Mouse (Mus musculus) forebrain, embryonic 11.5 days (tissue): ENCODE measurements around the gene Lage3. TPM values are rescaled to one million over a fixed set of nuclear protein-coding genes. Genes with fewer than 3 reads are reported as not detected.
"Not testable (repeated sequence)": the region's sequence is repeated elsewhere in the genome, so short reads cannot be mapped to it uniquely, and the experiment has no call there.

Experiments
- ATAC-seq: fragments of 200-750 bp; cut with Nextera tagmentation; replicated peaks from 2 replicates; pipeline ENCODE4 v1.8.0; 2017; ENCODE audit warnings: moderate TSS enrichment; ENCODE audit not compliant: low FRiP score
- DNase-seq: peaks from one replicate; pipeline ENCODE4 v3.0.0-alpha.2; 2017; ENCODE audit warnings: low spot score
- H3K27ac ChIP-seq: fragments of 300-500 bp; sonication (generic); 2 replicates; pipeline ENCODE4 v1.5.1; 2014; ENCODE audit warnings: low read depth, low read length
- H3K27me3 ChIP-seq: fragments of 300-500 bp; sonication (generic); 2 replicates; pipeline ENCODE4 v1.6.1; 2014; ENCODE audit warnings: mild to moderate bottlenecking, low read length, mixed read lengths; ENCODE audit not compliant: control insufficient read depth, insufficient read depth
- H3K36me3 ChIP-seq: fragments of 300-500 bp; sonication (generic); 2 replicates; pipeline ENCODE4 v1.6.1; 2014; ENCODE audit warnings: mild to moderate bottlenecking, low read length, moderate library complexity, mixed read lengths; ENCODE audit not compliant: control insufficient read depth, insufficient read depth
- H3K4me1 ChIP-seq: fragments of 300-500 bp; sonication (generic); replicated peaks from 2 replicates; pipeline ENCODE4 v1.6.1; 2014; ENCODE audit warnings: low read length, mixed read lengths; ENCODE audit not compliant: control insufficient read depth, insufficient read depth
- H3K4me2 ChIP-seq: fragments of 300-500 bp; sonication (generic); 2 replicates; pipeline ENCODE4 v1.6.1; 2014; ENCODE audit warnings: low read depth, mild to moderate bottlenecking, low read length, moderate library complexity, mixed read lengths; ENCODE audit not compliant: severe bottlenecking
- H3K4me3 ChIP-seq: fragments of 300-500 bp; sonication (generic); 2 replicates; pipeline ENCODE4 v1.5.1; 2014; ENCODE audit warnings: low read depth, low read length
- H3K9ac ChIP-seq: fragments of 300-500 bp; sonication (generic); 2 replicates; pipeline ENCODE4 v1.6.1; 2014; ENCODE audit warnings: low read length
- H3K9me3 ChIP-seq: fragments of 300-500 bp; sonication (generic); 2 replicates; pipeline ENCODE4 v1.6.1; 2016; ENCODE audit warnings: low read length, mixed read lengths; ENCODE audit not compliant: control insufficient read depth
- WGBS: fragments of 180-500 bp; shearing (Covaris S2); extraction: QIAGEN DNeasy Blood & Tissue Kit; methylation state at CpG from one replicate; pipeline ENCODE4 v1.1.7; 2014; 5-methylcytosine and 5-hydroxymethylcytosine counted together
- polyA plus RNA-seq: library from polyadenylated mRNA; unstranded; fragments of >200 nt; fragmentation: Nextera tagmentation; extraction: Ambion mirVana; gene quantifications from 2 replicates; pipeline ENCODE4 v1.2.1, GENCODE M21; 2014

The Lage3 gene
- polyA plus RNA-seq, 1 experiment from 2014 or later: 121 TPM

DNA sequence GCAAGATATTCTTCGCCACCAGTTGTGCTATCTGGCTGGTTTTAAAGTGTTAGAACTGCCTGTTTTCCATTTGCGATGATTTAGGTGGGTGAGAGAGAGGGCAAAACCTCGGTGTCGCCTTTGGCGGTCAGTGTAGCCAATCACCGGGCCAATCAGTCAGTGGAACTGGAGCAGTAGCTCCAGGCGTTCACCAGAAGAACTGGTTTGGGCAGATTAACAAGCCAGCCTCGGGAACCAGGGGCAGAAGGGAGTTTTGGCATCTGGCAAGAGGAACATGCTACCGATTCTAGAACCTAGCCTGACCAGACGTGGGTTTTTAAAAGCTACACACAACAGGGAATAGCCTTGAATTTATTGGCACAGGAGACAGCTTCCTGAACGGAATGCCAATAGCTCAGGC, 5.8 kb upstream of the Lage3 start:
- H3K36me3 ChIP-seq: no peaks in the 10 kb centered on the region
- H3K27ac ChIP-seq: no peak overlapping the region
- DNase-seq (no peak), ATAC-seq (no peak)
- no peaks in the 10 kb centered on the region for H3K4me1 ChIP-seq
- WGBS: 49% methylated on average over 11 of the region's 11 CpGs
- no peak overlapping the region for H3K4me3 ChIP-seq
- H3K9ac ChIP-seq: no peak overlapping the region
- no peaks in the 10 kb centered on the region for H3K27me3 ChIP-seq
- no peak overlapping the region for H3K4me2 ChIP-seq
- no peaks in the 10 kb centered on the region for H3K9me3 ChIP-seq

DNA sequence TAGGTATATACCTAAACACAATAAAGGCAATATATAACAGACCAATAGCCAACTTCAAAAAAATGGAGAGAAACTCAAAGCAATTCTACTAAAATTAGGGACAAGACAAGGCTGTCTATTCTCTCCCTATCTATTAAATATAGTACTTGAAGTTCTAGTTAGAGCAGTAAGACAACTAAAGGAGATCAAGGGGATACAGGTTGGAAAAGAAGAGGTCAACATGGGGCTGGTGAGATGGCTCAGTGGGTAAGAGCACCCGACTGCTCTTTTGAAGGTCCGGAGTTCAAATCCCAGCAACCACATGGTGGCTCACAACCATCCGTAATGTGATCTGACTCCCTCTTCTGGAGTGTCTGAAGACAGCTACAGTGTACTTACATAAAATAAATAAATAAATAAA, 3.7 kb upstream of the Lage3 start:
- H3K4me3 ChIP-seq, DNase-seq: not testable (repeated sequence)

DNA sequence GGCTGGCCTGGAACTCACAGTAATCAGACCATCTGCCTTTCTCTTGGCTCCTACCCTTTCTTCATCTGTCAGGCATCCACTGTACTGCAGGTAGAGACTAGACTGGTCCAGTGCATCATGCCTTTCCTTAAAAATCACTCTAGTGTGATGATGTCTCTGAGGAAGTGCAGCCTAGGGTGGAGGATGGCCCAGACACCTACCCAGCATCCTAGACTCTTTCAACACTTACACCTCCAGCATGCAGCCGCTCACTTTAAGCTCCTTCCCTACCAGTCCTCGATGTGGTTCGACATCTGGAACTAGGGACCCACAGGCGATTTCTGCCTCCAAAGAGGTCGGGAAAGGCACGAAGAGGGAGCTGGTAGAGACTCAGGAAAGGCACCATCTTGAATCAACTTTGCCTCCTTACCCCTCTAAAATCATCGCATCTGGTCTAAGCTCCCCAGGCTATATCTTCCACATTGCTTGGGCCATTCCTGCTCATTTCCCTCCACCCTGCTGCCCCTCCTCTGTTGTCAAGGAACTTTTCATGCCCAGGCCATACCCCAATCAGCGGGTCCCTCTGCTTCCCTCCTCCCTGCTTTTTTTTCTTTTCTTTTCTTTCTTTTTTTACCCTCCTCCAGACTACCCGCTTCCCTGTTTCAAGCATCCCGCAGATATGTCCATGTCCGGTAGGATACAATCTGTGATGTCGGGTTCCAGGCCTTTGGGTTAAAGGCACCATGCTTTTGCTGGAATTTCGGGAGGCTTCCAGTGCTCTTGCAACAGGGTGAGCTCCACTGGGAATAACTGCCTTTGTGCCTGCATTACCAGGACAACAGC, 562 bp downstream of the Lage3 start:
- no peak for DNase-seq
- peak overlapping the region; percentile 35 for H3K4me3 ChIP-seq

More for the DNA sequence above, 3.7 kb upstream of the Lage3 start:
- not testable (repeated sequence) for H3K36me3 ChIP-seq, H3K9ac ChIP-seq, H3K4me2 ChIP-seq, H3K9me3 ChIP-seq, H3K4me1 ChIP-seq, ATAC-seq, H3K27me3 ChIP-seq, H3K27ac ChIP-seq
- 85% methylated on average over 2 of the region's 3 CpGs for WGBS

DNA sequence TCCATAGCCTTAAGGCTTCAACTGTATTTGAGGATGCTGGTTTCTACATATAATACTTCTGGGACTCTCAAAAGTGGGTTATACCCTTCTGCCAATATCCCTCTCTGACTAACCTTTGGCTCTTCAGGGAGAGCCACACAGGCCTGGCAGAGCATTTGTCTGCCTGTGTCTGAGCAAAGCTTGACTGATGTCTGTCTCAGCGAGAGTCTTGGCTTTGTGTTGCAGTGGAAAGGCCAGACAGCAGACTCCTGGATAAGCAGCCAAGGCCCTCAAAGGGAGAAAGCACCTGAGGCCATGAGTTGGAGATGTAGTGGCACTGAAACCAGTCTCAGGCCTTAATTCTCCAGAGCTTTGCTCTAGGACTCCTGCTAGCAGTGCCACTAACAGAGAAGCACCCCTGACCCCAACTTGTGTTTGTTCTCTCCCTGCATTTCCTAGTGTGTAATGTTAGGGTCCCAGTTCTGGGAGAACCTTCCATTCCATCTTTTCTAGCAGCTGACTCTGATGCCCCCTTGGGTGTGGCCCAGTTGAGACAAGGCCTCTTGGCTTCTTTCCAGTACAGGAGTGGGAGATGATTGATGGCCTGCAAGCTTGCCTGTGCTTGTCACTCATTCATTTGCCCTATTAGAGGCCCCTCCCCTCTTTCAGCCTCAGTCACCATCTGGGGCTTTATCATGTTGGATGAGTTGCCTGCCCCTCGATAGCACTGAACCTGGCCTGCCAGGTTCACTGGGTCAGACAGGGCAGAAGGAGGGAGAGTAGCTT, 23.1 kb downstream of the Lage3 start:
- Histone ChIP-seq H3K4me2 (peak overlapping the region; percentile 67), H3K27ac (no peak overlapping the region), H3K4me3 (peak overlapping the region; percentile 49), H3K4me1 (no peaks in the 10 kb centered on the region), H3K9me3 (no peaks in the 10 kb centered on the region), H3K27me3 (no peaks in the 10 kb centered on the region), H3K36me3 (no peaks in the 10 kb centered on the region), H3K9ac (peak overlapping the region; percentile 66)
- DNase-seq (no peak), ATAC-seq (no peak)
- WGBS: 67% methylated on average over 2 of the region's 2 CpGs

More for the DNA sequence above, 562 bp downstream of the Lage3 start:
- H3K4me2 ChIP-seq: peak overlapping the region; percentile 55
- H3K9me3 ChIP-seq: no peaks in the 10 kb centered on the region
- no peak overlapping the region for H3K27ac ChIP-seq
- peak overlapping the region; percentile 48 for H3K9ac ChIP-seq
- H3K27me3 ChIP-seq: no peaks in the 10 kb centered on the region
- 21% methylated on average over 13 of the region's 13 CpGs for WGBS
- H3K4me1 ChIP-seq: no peaks in the 10 kb centered on the region
- ATAC-seq: peak; percentile 33
- H3K36me3 ChIP-seq: no peaks in the 10 kb centered on the region

DNA sequence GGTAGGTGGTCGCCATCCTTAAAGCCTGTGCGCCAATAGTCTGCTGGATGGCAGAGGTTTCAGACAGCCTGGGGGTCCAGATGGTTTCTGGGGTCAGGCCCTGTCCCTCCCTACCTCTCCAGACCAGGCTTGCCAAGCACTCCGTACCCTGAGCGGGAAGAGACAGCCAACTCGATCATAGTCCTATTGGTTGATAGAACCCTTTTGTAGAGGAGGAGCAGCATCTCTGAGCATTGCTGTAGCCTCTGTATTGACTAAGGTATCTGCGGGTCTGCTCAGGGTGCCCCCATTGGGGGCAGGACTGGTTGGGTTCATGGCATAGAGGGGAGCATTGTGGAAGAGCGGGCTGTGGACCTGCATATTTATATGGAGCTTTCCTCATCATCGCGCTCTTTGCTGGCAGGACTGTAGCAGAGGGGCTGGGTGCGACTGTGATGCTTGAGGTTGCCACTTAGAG, 24.2 kb downstream of the Lage3 start:
- no peak for DNase-seq
- Histone ChIP-seq H3K4me1 (no peaks in the 10 kb centered on the region), H3K36me3 (no peaks in the 10 kb centered on the region), H3K27me3 (no peaks in the 10 kb centered on the region), H3K27ac (no peak overlapping the region), H3K9me3 (no peaks in the 10 kb centered on the region), H3K4me3 (peak overlapping the region; percentile 49), H3K4me2 (peak overlapping the region; percentile 67), H3K9ac (peak overlapping the region; percentile 66)
- ATAC-seq: peak; percentile 75
- 18% methylated on average over 9 of the region's 10 CpGs for WGBS

DNA sequence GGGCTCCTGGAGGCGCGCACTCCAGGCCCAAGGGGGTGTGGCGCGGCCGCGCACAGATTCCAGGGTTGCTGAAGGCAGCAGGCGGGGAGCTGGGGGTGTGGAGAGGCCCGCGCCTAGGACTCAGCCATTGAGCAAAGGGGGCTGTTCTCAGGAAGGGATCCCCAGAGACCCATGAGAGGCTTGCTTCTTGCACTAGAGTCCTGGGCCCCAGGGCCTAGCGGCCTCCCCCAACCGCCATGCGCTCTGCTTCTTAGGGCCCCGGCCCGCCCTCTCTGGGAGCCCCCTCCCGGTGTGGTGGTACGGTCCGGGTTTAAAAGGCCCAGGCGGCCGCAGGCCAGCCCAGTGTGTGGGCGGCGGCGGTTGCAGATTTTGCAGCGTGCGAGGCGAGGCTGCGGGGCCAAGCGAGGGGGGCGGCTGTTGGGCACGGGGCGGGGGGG, 24.7 kb downstream of the Lage3 start, which contains the start of gene Plxna3:
Gene Plxna3 (plus strand): TSS at position 342 of the 437 bp plus-strand sequence.
- 26% methylated on average over 26 of the region's 30 CpGs for WGBS
- Histone ChIP-seq H3K9me3 (no peaks in the 10 kb centered on the region), H3K4me2 (peak within 1 kb of the TSS; percentile 67), H3K4me1 (no peaks in the 10 kb centered on the region), H3K9ac (peak within 1 kb of the TSS; percentile 66), H3K36me3 (no peaks in the 10 kb centered on the region), H3K27ac (peak within 1 kb of the TSS; percentile 68), H3K27me3 (no peaks in the 10 kb centered on the region), H3K4me3 (peak within 1 kb of the TSS; percentile 49)
- peak; percentile 86 for DNase-seq
- peak; percentile 96 for ATAC-seq

DNA sequence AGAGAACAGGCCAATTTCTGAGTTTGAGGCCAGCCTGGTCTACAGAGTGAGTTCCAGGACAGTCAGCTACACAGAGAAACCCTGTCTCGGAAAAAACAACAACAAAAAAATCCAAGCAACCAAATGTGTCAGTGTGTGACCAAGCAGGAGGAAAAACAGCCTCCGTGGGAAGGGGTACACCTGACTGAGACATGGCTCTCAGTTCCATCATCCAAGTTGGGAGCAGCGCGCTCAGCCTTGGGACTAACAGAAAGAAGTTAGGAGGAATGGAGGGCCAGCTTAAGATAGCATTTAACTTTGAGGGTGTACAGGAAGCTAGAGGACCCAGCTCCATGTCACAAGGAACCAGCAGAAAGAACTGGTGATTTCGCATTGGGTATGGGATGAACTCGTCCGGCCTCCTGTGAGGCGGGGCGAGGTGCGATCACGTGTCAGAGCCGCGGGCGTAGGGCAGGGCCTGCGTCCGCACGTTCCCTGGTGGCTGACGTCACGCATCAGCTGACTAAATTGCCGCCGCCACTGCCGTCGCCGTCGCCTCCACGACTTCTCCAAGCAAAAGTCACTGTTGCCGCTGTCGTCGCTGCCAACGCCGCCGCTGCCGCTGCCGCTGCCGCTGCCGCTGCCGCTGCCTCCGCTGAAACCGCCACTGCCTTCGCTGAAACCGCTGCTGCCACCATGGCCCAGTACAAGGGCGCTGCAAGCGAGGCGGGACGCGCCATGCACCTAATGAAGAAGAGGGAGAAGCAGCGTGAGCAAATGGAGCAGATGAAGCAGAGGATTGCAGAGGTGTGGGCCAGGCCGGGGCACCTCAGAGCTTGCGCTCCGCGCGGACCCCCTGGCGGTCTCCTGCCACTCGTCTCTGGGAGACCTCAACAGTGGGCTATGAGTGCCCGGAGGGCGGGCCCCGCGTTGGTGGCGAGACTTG, 40.6 kb downstream of the Lage3 start, which contains the start of gene Fam50a:
Gene Fam50a (plus strand): TSS at position 494 of the 925 bp plus-strand sequence.
- peak within 1 kb of the TSS; percentile 64 for H3K9ac ChIP-seq
- H3K4me3 ChIP-seq: peak within 1 kb of the TSS; percentile 50
- H3K9me3 ChIP-seq: no peaks in the 10 kb centered on the region
- peak; percentile 96 for ATAC-seq
- peak within 1 kb of the TSS; percentile 71 for H3K4me2 ChIP-seq
- H3K4me1 ChIP-seq: no peaks in the 10 kb centered on the region
- WGBS: 26% methylated on average over 50 of the region's 59 CpGs
- no peaks in the 10 kb centered on the region for H3K27me3 ChIP-seq
- peak within 1 kb of the TSS; percentile 27; the same call in 1 of the 2 replicates for H3K27ac ChIP-seq
- peaks cover 9% of the 10 kb centered on the region for H3K36me3 ChIP-seq
- peak; percentile 90 for DNase-seq
